Mouse (Mus musculus) erythroid progenitor cell, adult 5-6 weeks (primary cell): ENCODE results near the gene Ndufa13. TPM values are rescaled to one million over a fixed set of nuclear protein-coding genes. Genes with fewer than 3 reads are reported as not detected.
"Not testable (repeated sequence)": the region's sequence is repeated elsewhere in the genome, so short reads cannot be mapped to it uniquely, and the experiment has no call there.

Experiments used
- ATAC-seq: replicated peaks from 2 replicates; pipeline ENCODE4 v1.8.0; 2016; ENCODE audit warnings: moderate number of reproducible peaks, mild to moderate bottlenecking, moderate TSS enrichment, inconsistent platforms; ENCODE audit not compliant: poor library complexity, low FRiP score, severe bottlenecking
- total RNA-seq, 2 experiments: library from RNA; stranded (forward) in 1 of 2; stranded (reverse) in 1 of 2; fragments of 150-400 nt in 1 of 2; fragments of 186-747, 209-891 nt in 1 of 2; gene quantifications; 2 replicates each; pipeline versions ENCODE4 v1.2.3 to v1.2.4; 2015 to 2017; ENCODE audit warnings: low replicate concordance in 2 of 2

The Ndufa13 gene
- 20.5 and 29.6 TPM in 2 replicates for total RNA-seq (2015; ENCODE audit: low replicate concordance)
- total RNA-seq (2017; ENCODE audit: low replicate concordance), result 29.0 and 40.8 TPM in 2 replicates

- ATAC-seq, result peak; percentile 7; the same call in 1 of the 2 replicates
These were observed at the start of gene Ndufa13, which contains the start of the genes Tssk6 and Yjefn3 for GRCm38 (mm10) chr8:69902163-69903062. Gene Ndufa13, minus strand, starts transcription at chr8:69902558. Gene Tssk6, plus strand, starts transcription at chr8:69902184. Gene Yjefn3, minus strand, starts transcription at chr8:69902712.

GRCm38 (mm10) chr8:69950300-69950699, 47.9 kb upstream of the Ndufa13 start:
- no peak for ATAC-seq

GRCm38 (mm10) chr8:69942495-69942894, 40.1 kb upstream of the Ndufa13 start:
- not testable (repeated sequence) for ATAC-seq

GRCm38 (mm10) chr8:69940386-69940785, 38.0 kb upstream of the Ndufa13 start:
- no peak for ATAC-seq

- no peak for ATAC-seq
These were observed 37.3 kb upstream of the Ndufa13 start for GRCm38 (mm10) chr8:69939633-69940032.

DNA sequence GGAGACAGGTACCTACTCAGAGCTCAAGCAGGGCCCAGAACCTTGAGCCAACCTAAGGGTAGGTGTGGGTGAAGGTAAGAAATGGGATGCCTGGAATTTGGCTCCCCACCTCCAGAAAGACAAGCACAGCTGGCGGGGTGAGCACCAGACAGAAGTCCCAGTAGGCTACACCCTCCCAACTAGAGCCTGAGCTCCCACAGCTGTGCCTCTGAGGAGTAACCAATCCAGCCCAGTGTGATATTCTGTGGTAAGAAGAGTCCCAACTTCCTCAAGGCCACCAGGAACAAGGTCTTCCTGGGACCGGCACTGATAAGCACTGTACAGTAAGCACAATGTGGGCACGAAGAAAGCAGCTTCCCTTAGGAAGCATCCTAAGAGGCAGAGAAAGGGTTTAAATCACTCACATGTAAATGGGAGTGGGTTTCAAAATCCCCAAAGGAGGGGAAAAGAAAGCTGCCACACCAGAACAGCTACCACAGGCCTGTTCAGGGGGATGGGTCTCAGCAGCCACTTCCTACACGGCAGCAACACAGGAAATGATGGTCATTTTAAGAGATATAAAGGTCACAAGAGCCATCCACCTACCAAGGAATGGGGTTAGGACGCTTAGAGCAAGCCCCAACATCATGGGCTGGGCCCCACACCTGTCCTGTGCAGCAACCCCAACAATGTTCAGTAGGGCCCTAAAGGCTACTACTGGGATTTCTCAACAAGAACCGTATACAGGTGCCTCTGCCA, 36.1 kb upstream of the Ndufa13 start:
- 0 out of 2 replicates have a peak, but pooled peaks have one; percentile 11 for ATAC-seq

DNA sequence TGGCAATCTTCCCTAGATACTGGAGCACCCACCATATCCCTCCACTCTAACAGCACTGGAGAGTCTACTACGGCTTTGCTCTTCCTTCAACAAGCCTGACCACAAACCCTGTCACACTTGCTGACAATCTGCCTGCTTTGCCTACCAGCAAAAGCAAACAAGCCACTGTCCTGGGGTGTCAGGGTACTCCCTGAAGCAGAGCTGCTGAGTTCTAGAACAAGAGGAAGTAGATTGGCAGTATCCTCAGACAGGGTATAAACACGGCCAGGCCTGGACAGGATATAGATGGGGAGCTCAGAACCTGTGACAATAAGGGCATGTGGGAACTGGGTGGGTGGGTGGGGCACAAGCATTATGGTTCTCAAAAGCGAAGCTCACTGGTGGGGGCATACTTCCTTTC, 35.1 kb upstream of the Ndufa13 start:
- ATAC-seq, result no peak

GRCm38 (mm10) chr8:69936050-69936794, 33.9 kb upstream of the Ndufa13 start:
- ATAC-seq, result no peak

GRCm38 (mm10) chr8:69935431-69935830, 33.1 kb upstream of the Ndufa13 start:
- ATAC-seq, result no peak

DNA sequence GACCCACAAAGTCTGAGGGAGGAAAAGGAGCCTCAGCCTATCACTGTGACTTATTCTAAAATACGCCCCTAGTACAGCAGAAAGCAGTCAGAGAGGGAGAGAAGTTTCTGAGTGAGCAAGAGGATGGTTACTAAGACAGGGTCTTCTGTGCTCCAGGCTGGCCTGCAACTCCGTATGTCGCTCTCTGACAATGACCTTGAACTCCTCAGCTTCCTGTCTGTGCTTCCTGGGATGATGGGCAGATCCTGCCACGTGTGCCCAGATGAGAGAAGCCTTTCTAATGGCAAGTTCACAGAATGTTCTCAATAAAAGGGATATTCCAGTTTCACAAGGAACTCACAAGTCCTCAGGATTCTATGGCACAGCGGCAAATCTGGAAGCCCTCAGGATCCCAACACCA, 32.2 kb upstream of the Ndufa13 start:
- ATAC-seq, result no peak

DNA sequence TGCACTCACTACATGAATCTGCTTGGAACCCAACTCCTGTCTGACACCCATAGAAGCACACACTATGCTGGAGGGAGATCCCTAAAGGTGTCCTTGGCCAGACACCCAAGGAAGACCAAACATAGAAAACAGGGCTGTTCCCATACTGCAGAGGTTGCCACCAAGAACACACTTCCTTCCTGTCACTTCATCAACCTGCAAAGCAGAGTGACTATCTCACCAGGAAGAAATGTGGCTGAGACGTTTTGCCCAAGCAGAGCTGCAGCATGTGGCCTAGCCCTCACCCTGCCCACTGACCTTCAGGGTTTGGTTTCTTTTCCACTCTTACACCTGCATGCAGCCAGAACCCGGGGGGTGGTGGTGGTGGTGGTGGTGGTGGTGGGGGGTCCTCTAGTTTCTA, 31.5 kb upstream of the Ndufa13 start:
- no peak for ATAC-seq

DNA sequence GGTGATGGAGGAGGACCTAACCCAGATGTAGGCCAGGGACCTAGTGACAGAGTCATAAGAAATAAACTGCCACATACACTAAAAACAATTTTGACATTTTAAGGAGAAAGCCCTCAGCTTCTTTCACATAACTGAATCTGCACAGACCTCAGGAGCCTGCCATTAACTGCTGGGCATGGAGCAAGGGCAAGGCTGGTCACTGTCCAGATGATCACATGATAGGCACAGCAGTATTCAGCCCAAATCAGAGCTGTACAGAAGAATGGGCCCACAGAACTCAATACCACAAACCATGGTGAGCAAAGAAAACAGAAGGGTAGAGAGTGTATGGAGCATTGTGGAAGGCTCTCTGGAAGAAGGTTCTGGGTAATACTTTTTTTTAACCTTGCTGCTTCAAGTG, 24.5 kb upstream of the Ndufa13 start:
- ATAC-seq, result no peak

DNA sequence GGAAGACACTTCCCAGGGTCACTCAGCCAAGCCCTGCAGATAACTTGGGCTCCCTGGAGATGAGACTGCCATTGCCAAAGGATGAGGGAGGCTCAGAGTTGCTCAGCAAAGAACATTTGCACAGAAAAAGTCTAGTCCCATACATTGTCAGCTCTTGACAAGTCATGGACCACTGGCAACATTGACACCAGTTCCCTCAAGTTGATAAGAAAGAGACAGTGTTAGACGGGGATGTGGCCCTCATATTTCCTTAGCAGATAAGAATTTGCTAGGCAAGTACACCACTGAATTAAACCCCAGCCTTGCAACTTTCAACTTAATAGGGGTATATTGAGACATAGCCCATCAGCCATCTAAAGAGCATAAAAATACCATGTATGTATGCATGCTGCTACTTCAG, 21.6 kb upstream of the Ndufa13 start:
- ATAC-seq, result peak; percentile 31; the same call in 1 of the 2 replicates

DNA sequence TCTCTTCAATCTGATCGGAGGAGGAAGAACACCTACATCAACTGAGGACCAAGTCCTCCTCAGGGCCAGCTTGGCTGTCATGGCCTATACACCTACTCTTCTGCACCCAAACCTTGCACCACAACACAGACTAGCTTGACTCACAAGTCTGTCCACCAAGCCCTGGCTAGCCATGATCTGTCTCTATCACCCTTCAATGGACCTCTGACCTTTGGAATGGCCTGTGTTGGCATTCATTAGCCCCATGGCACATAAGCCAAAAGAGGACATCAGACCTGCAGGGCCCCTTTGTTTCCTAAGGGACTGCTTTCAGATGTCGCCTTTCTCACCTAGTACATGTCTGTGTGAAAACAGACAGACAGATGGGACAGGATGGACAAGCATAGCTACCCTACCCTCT, 18.8 kb upstream of the Ndufa13 start:
- ATAC-seq, result no peak

- ATAC-seq, result peak; percentile 69
These were observed 17.7 kb upstream of the Ndufa13 start for GRCm38 (mm10) chr8:69919876-69920662.

GRCm38 (mm10) chr8:69919010-69919409, 16.7 kb upstream of the Ndufa13 start:
- peak; percentile 68 for ATAC-seq

DNA sequence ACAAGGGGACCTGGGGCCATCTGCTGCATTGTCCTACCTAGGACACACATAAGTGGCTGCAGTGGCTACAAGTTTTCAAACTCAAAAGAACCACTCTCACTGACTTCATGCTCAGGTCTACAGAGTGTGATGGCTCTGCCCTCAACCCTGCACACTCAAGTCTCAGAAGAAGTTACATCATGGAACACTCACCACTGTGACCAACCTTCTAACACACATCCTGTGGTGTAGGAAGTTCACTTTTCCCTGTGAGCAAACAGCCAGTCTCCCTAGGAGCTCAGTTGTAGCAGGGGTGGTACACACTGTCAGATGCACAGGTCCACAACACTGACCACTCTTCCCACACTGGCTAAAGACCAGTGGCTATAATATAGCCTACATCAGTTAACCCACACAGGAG, 16.1 kb upstream of the Ndufa13 start:
- no peak for ATAC-seq

- no peak for ATAC-seq
These were observed 13.4 kb upstream of the Ndufa13 start for GRCm38 (mm10) chr8:69915748-69916147.

- no peak for ATAC-seq
These were observed 12.2 kb upstream of the Ndufa13 start for GRCm38 (mm10) chr8:69914526-69914925.
